Mouse (Mus musculus) ES-Bruce4 (cell line): ENCODE measurements at regions not wholly inside any gene's neighbourhood (a gene's known extent, or its start where the extent isn't known, plus 50 kb on each side); places are given as distances from the start of the nearest gene placed in this dataset.

ENCODE experiments used
- CTCF ChIP-seq: IDR thresholded peaks from one replicate; pipeline ENCODE4 v1.8.1; 2011; ENCODE audit warnings: low read depth, low read length
- EP300 ChIP-seq: IDR thresholded peaks from 2 replicates; pipeline ENCODE4 v1.6.1; 2011; ENCODE audit warnings: low read depth, low read length; ENCODE audit not compliant: insufficient read depth

DNA sequence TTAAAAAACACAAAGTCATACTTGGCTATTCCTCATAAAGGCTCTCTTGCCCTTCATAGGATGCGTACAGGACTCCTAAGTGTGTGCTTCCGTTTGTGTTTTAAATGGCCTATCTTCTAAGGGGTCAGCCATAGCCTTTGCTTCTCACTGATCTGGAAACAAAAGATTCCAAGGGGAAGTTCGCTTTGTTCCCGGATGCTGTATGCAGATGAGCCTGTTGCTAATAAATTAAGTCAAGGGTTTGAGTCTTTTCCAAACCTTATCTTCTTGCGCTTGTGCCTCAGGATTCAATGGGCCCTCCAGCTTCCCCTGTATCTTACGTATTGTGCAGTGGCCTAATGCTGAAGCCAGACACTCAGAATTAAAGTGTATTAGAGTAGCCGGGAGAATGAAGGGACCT is 138.9 kb downstream of the Bcas1 start:
- TF ChIP-seq CTCF = no peak
- TF ChIP-seq EP300 = no peak
